Mouse (Mus musculus): ENCODE data around the gene Dpp6.

Dpp6 gene

GRCm38 (mm10) chr5:26816975-26817941 is at the start of gene Dpp6:
Gene Dpp6 (plus strand): TSS chr5:26817203.
- DNase-seq (ENCODE audit: low spot score): peak; percentile 2

- no peak for DNase-seq (ENCODE audit: low spot score)
Observed at GRCm38 (mm10) chr5:26783955-26784354, 33.0 kb upstream of the Dpp6 start.

GRCm38 (mm10) chr5:26795524-26795923 is 21.5 kb upstream of the Dpp6 start:
- no peak for DNase-seq (ENCODE audit: low spot score)

GRCm38 (mm10) chr5:26835972-26836371 is 19.0 kb downstream of the Dpp6 start:
- no peak for DNase-seq (ENCODE audit: low spot score)

GRCm38 (mm10) chr5:26841151-26841550 is 24.1 kb downstream of the Dpp6 start:
- DNase-seq (ENCODE audit: low spot score): no peak

- no peak for DNase-seq (ENCODE audit: low spot score)
Observed at GRCm38 (mm10) chr5:26854746-26855145, 37.7 kb downstream of the Dpp6 start.

- DNase-seq (ENCODE audit: low spot score): no peak
Observed at GRCm38 (mm10) chr5:26875449-26875848, 58.4 kb downstream of the Dpp6 start.

GRCm38 (mm10) chr5:26887496-26887895 is 70.5 kb downstream of the Dpp6 start:
- DNase-seq (ENCODE audit: low spot score): no peak

- DNase-seq (ENCODE audit: low spot score): no peak
Observed at GRCm38 (mm10) chr5:26888080-26888479, 71.1 kb downstream of the Dpp6 start.

GRCm38 (mm10) chr5:26894346-26894745 is 77.3 kb downstream of the Dpp6 start:
- DNase-seq (ENCODE audit: low spot score): no peak

GRCm38 (mm10) chr5:26903786-26904185 is 86.8 kb downstream of the Dpp6 start:
- DNase-seq (ENCODE audit: low spot score): peak; percentile 56

GRCm38 (mm10) chr5:26904324-26905041 is 87.5 kb downstream of the Dpp6 start:
- peak; percentile 41 for DNase-seq (ENCODE audit: low spot score)

GRCm38 (mm10) chr5:26907151-26907550 is 90.1 kb downstream of the Dpp6 start:
- no peak for DNase-seq (ENCODE audit: low spot score)

- no peak for DNase-seq (ENCODE audit: low spot score)
Observed at GRCm38 (mm10) chr5:26908612-26909011, 91.6 kb downstream of the Dpp6 start.

GRCm38 (mm10) chr5:26910353-26910752 is 93.3 kb downstream of the Dpp6 start:
- DNase-seq (ENCODE audit: low spot score): no peak

GRCm38 (mm10) chr5:26911965-26912364 is 95.0 kb downstream of the Dpp6 start:
- no peak for DNase-seq (ENCODE audit: low spot score)

GRCm38 (mm10) chr5:26918763-26919162 is 101.8 kb downstream of the Dpp6 start:
- no peak for DNase-seq (ENCODE audit: low spot score)

GRCm38 (mm10) chr5:26924552-26924951 is 107.5 kb downstream of the Dpp6 start:
- DNase-seq (ENCODE audit: low spot score): no peak

GRCm38 (mm10) chr5:26932413-26933122 is 115.6 kb downstream of the Dpp6 start:
- DNase-seq (ENCODE audit: low spot score): no peak

GRCm38 (mm10) chr5:26934911-26935310 is 117.9 kb downstream of the Dpp6 start:
- DNase-seq (ENCODE audit: low spot score): no peak

GRCm38 (mm10) chr5:26941471-26941870 is 124.5 kb downstream of the Dpp6 start:
- DNase-seq (ENCODE audit: low spot score): no peak

GRCm38 (mm10) chr5:26945169-26945920 is 128.3 kb downstream of the Dpp6 start:
- peak; percentile 6 for DNase-seq (ENCODE audit: low spot score)
